In the genomic region with DNA sequence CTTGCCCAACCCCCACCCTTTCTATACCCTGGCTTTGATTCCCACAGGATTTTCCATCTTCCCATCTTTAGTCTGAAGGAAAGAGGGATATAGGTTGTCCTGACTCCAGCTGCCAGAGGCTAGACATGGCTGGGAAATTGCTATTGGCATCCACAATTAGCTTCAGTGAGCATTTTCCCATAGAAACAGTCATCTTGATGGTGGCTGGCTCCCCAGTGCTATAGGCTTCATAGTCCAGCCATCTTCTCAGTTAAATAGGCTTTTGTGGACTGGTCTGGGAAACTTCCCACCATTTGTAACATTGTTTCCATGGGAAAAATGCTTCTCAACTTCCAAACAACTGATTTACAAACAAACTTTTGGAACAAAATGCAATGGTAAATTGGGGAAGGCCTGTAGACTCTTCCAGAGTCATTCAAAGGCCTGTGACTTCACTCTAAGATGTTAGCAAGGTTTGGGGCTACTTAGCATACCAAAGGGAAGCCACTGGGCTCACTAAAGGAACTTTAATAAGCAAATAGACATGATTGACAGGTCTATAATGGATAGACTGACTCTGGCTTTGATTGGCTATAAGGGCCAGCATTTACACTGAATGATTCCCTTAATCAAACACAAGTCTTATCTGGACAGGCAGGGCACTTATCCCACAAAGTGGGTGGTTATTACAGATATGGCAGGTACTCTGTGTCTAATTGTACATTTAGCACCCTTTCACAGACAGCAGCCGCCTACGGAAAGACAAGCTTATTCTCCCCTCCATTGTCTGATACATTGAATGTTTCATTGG, we compare ENCODE assay signal across 35 mouse cellular contexts. TPM values are rescaled to one million over a fixed set of nuclear protein-coding genes. Genes with fewer than 3 reads are reported as not detected.
A peak's percentile ranks its signal among the peaks of the same experiment; 100 is the strongest.
DNase-seq lines count a peak whose midpoint lies in the region; ATAC-seq and TF ChIP-seq lines count a peak whose summit lies in the region.
"Had no signal": no experiment of that assay in that cellular context is flagged by ENCODE, and none has a peak within 500 bp of the region (broad histone marks: within the 10 kb centered on the region; RNA-seq: fewer than 3 reads in every experiment).

No protein-coding gene starts in this region.

- no peak overlapping the region for H3K4me2 ChIP-seq in forebrain, embryonic 11.5 days (ENCODE audit: low read depth, low read length, severe bottlenecking)
- no peak overlapping the region for H3K4me2 ChIP-seq in forebrain, postnatal 0 days (ENCODE audit: low read depth)
- H3K4me2 ChIP-seq in hindbrain, embryonic 12.5 days (replicated peaks), result no peak overlapping the region
- H3K4me2 ChIP-seq in hindbrain, postnatal 0 days (ENCODE audit: low read depth, low read length), result no peak overlapping the region
- no peak overlapping the region for H3K4me2 ChIP-seq in midbrain, embryonic 14.5 days (ENCODE audit: low read length)
- H3K4me2 ChIP-seq in intestine, postnatal 0 days (replicated peaks; ENCODE audit: low read depth), result no peak overlapping the region
- H3K4me2 ChIP-seq: embryonic facial prominence, embryonic 13.5 days; heart, embryonic 15.5 days; liver, embryonic 13.5 days; neural tube, embryonic 15.5 days; stomach, embryonic 15.5 days had no signal

- no peaks in the 10 kb centered on the region for H3K36me3 ChIP-seq in forebrain, embryonic 11.5 days (ENCODE audit: control insufficient read depth, insufficient read depth, low read length)
- H3K36me3 ChIP-seq in forebrain, postnatal 0 days (ENCODE audit: insufficient read depth), result no peaks in the 10 kb centered on the region
- no peaks in the 10 kb centered on the region for H3K36me3 ChIP-seq in hindbrain, embryonic 12.5 days
- no peaks in the 10 kb centered on the region for H3K36me3 ChIP-seq in hindbrain, postnatal 0 days (ENCODE audit: insufficient read depth, low read length)
- no peaks in the 10 kb centered on the region for H3K36me3 ChIP-seq in midbrain, embryonic 14.5 days (ENCODE audit: control insufficient read depth, insufficient read depth, low read length)
- no peaks in the 10 kb centered on the region for H3K36me3 ChIP-seq in intestine, postnatal 0 days (ENCODE audit: control insufficient read depth, insufficient read depth)
- H3K36me3 ChIP-seq: embryonic facial prominence, embryonic 13.5 days; heart, embryonic 10.5 days; heart, embryonic 15.5 days; liver, embryonic 13.5 days; neural tube, embryonic 15.5 days; stomach, embryonic 15.5 days had no signal

- H3K27ac ChIP-seq in forebrain, embryonic 11.5 days (ENCODE audit: low read depth, low read length), result no peak overlapping the region
- no peak overlapping the region for H3K27ac ChIP-seq in forebrain, postnatal 0 days (ENCODE audit: low read depth, low read length)
- H3K27ac ChIP-seq in hindbrain, embryonic 12.5 days, result no peak overlapping the region
- H3K27ac ChIP-seq in hindbrain, postnatal 0 days, result no peak overlapping the region
- no peak overlapping the region for H3K27ac ChIP-seq in midbrain, embryonic 14.5 days (replicated peaks; ENCODE audit: low read depth, low read length)
- H3K27ac ChIP-seq in intestine, postnatal 0 days (ENCODE audit: low read depth, low read length), result no peak overlapping the region
- H3K27ac ChIP-seq: embryonic facial prominence, embryonic 13.5 days; heart, embryonic 10.5 days; heart, embryonic 15.5 days; liver, embryonic 13.5 days; neural tube, embryonic 15.5 days; stomach, embryonic 15.5 days had no signal

- ATAC-seq in forebrain, embryonic 11.5 days (replicated peaks; ENCODE audit: low FRiP score), result peak; percentile 69
- no peak; the same call in 1 of the 2 replicates for ATAC-seq in forebrain, postnatal 0 days
- ATAC-seq in hindbrain, embryonic 12.5 days (ENCODE audit: low FRiP score), result peak; percentile 72
- no peak for ATAC-seq in hindbrain, postnatal 0 days
- ATAC-seq in midbrain, embryonic 14.5 days (ENCODE audit: low FRiP score, low TSS enrichment), result peak; percentile 46; the same call in 1 of the 2 replicates
- ATAC-seq in intestine, postnatal 0 days, result no peak
- ATAC-seq: lung, postnatal 0 days; Patski had no signal

- WGBS in forebrain, embryonic 11.5 days, result 59% methylated on average over 2 of the region's 2 CpGs
- 53% methylated on average over 2 of the region's 2 CpGs for WGBS in forebrain, postnatal 0 days
- 74% methylated on average over 2 of the region's 2 CpGs for WGBS in hindbrain, embryonic 12.5 days
- 48% methylated on average over 2 of the region's 2 CpGs for whole genome bisulfite sequencing in hindbrain, postnatal 0 days
- WGBS in midbrain, embryonic 14.5 days, result 36% methylated on average over 2 of the region's 2 CpGs
- 68% methylated on average over 2 of the region's 2 CpGs for WGBS in intestine, postnatal 0 days

- H3K27me3 ChIP-seq in forebrain, embryonic 11.5 days (ENCODE audit: control insufficient read depth, insufficient read depth, low read length), result no peaks in the 10 kb centered on the region
- no peaks in the 10 kb centered on the region for H3K27me3 ChIP-seq in forebrain, postnatal 0 days (ENCODE audit: insufficient read depth, low read length)
- no peaks in the 10 kb centered on the region for H3K27me3 ChIP-seq in hindbrain, embryonic 12.5 days
- no peaks in the 10 kb centered on the region for H3K27me3 ChIP-seq in hindbrain, postnatal 0 days (ENCODE audit: insufficient read depth, low read length)
- H3K27me3 ChIP-seq in midbrain, embryonic 14.5 days (ENCODE audit: control insufficient read depth, insufficient read depth, low read length), result no peaks in the 10 kb centered on the region
- no peaks in the 10 kb centered on the region for H3K27me3 ChIP-seq in intestine, postnatal 0 days (replicated peaks; ENCODE audit: control insufficient read depth, insufficient read depth, low read length)
- H3K27me3 ChIP-seq: embryonic facial prominence, embryonic 13.5 days; heart, embryonic 15.5 days; liver, embryonic 13.5 days; megakaryocyte, embryonic 14.5 days; neural tube, embryonic 15.5 days; stomach, embryonic 15.5 days had no signal

- H3K9ac ChIP-seq in forebrain, embryonic 11.5 days (ENCODE audit: low read length), result no peak overlapping the region
- no peak overlapping the region for H3K9ac ChIP-seq in forebrain, postnatal 0 days
- H3K9ac ChIP-seq in hindbrain, embryonic 12.5 days, result no peak overlapping the region
- no peak overlapping the region for H3K9ac ChIP-seq in hindbrain, postnatal 0 days (replicated peaks; ENCODE audit: low read length)
- H3K9ac ChIP-seq in midbrain, embryonic 14.5 days (replicated peaks; ENCODE audit: low read length), result no peak overlapping the region
- no peak overlapping the region for H3K9ac ChIP-seq in intestine, postnatal 0 days (ENCODE audit: low read depth, low read length)
- H3K9ac ChIP-seq: embryonic facial prominence, embryonic 13.5 days; heart, embryonic 15.5 days; liver, embryonic 13.5 days; neural tube, embryonic 15.5 days; stomach, embryonic 15.5 days had no signal

- H3K9me3 ChIP-seq in forebrain, embryonic 11.5 days (ENCODE audit: control insufficient read depth, low read length), result no peaks in the 10 kb centered on the region
- H3K9me3 ChIP-seq in forebrain, postnatal 0 days (ENCODE audit: low read length), result no peaks in the 10 kb centered on the region
- H3K9me3 ChIP-seq in hindbrain, embryonic 12.5 days (replicated peaks), result no peaks in the 10 kb centered on the region
- H3K9me3 ChIP-seq in hindbrain, postnatal 0 days (ENCODE audit: low read length), result no peaks in the 10 kb centered on the region
- H3K9me3 ChIP-seq in midbrain, embryonic 14.5 days (ENCODE audit: control insufficient read depth, low read length), result no peaks in the 10 kb centered on the region
- H3K9me3 ChIP-seq in intestine, postnatal 0 days (ENCODE audit: control insufficient read depth), result no peaks in the 10 kb centered on the region
- H3K9me3 ChIP-seq: embryonic facial prominence, embryonic 13.5 days; heart, embryonic 10.5 days; heart, embryonic 15.5 days; liver, embryonic 13.5 days; megakaryocyte, embryonic 14.5 days; neural tube, embryonic 15.5 days; stomach, embryonic 15.5 days had no signal

- no peak overlapping the region for H3K4me3 ChIP-seq in forebrain, embryonic 11.5 days (ENCODE audit: low read depth, low read length)
- H3K4me3 ChIP-seq in forebrain, postnatal 0 days (ENCODE audit: low read depth, low read length), result no peak overlapping the region
- no peak overlapping the region for H3K4me3 ChIP-seq in hindbrain, embryonic 12.5 days
- no peak overlapping the region for H3K4me3 ChIP-seq in hindbrain, postnatal 0 days (ENCODE audit: low read length)
- H3K4me3 ChIP-seq in midbrain, embryonic 14.5 days (replicated peaks; ENCODE audit: low read depth, low read length), result no peak overlapping the region
- no peak overlapping the region for H3K4me3 ChIP-seq in intestine, postnatal 0 days (ENCODE audit: low read depth, low read length)
- H3K4me3 ChIP-seq: embryonic facial prominence, embryonic 13.5 days; heart, embryonic 10.5 days; heart, embryonic 15.5 days; liver, embryonic 13.5 days; megakaryocyte, embryonic 14.5 days; neural tube, embryonic 15.5 days; stomach, embryonic 15.5 days had no signal

- no peaks in the 10 kb centered on the region for H3K4me1 ChIP-seq in forebrain, embryonic 11.5 days (replicated peaks; ENCODE audit: control insufficient read depth, insufficient read depth, low read length)
- H3K4me1 ChIP-seq in forebrain, postnatal 0 days (ENCODE audit: insufficient read depth), result no peaks in the 10 kb centered on the region
- H3K4me1 ChIP-seq in hindbrain, embryonic 12.5 days, result no peaks in the 10 kb centered on the region
- no peaks in the 10 kb centered on the region for H3K4me1 ChIP-seq in hindbrain, postnatal 0 days (ENCODE audit: insufficient read depth, low read length)
- H3K4me1 ChIP-seq in midbrain, embryonic 14.5 days (ENCODE audit: control insufficient read depth, insufficient read depth, low read length), result no peaks in the 10 kb centered on the region
- no peaks in the 10 kb centered on the region for H3K4me1 ChIP-seq in intestine, postnatal 0 days (replicated peaks; ENCODE audit: control insufficient read depth, insufficient read depth, low read length)
- H3K4me1 ChIP-seq: embryonic facial prominence, embryonic 13.5 days; heart, embryonic 10.5 days; heart, embryonic 15.5 days; liver, embryonic 13.5 days; megakaryocyte, embryonic 14.5 days; neural tube, embryonic 15.5 days; stomach, embryonic 15.5 days had no signal

- no peak for DNase-seq in forebrain, embryonic 11.5 days (ENCODE audit: low spot score)
- no peak for DNase-seq in forebrain, postnatal 0 days
- DNase-seq in hindbrain, postnatal 0 days (ENCODE audit: low spot score), result no peak
- peak; percentile 0 for DNase-seq in brain, adult 2 months (ENCODE audit: low read depth, low spot score)
- DNase-seq in midbrain, embryonic 14.5 days, result peak; percentile 9
- DNase-seq: adrenal gland, postnatal 14 days; cerebellum, adult 18-20 months; cerebellum, postnatal 14 days; gastrocnemius, postnatal 14 days; heart, adult 11 months; kidney, adult 9 months; kidney, postnatal 10 days; layer of hippocampus, postnatal 36 days; left cerebral cortex, postnatal 4 days; liver, embryonic 13.5 days; lung, adult 18-20 months; lung, postnatal 4 days; retina, postnatal 1 day; right cerebral cortex, postnatal 14 days had no signal

- TF ChIP-seq CTCF in forebrain, postnatal 0 days (IDR thresholded peaks at IDR 0.05; ENCODE audit: low read depth), result no peak
- TF ChIP-seq CTCF in hindbrain, postnatal 0 days (IDR thresholded peaks at IDR 0.05; ENCODE audit: low read depth), result no peak
- no peak for TF ChIP-seq CTCF in intestine, postnatal 0 days (IDR thresholded peaks at IDR 0.05; ENCODE audit: low read depth)

RNA-seq across cellular contexts. Expression of gene 1700020N15Rik, which starts 31.9 kb away (rescaled TPM):
- polyA plus RNA-seq in forebrain, embryonic 11.5 days (2014; fragmentation: Nextera tagmentation; extraction: Ambion mirVana), result not detected in 2 replicates
- not detected in 2 replicates for total RNA-seq in forebrain, postnatal 0 days (2014; rRNA removed)
- polyA plus RNA-seq in forebrain, postnatal 0 days (2015; fragmentation: Nextera tagmentation; extraction: Ambion mirVana), result not detected in 2 replicates
- polyA plus RNA-seq in hindbrain, embryonic 12.5 days (2016; fragmentation: Nextera tagmentation; extraction: Ambion mirVana), result not detected in 2 replicates
- not detected in 2 replicates for total RNA-seq in hindbrain, postnatal 0 days (2014; rRNA removed)
- polyA plus RNA-seq in hindbrain, postnatal 0 days (2015; fragmentation: Nextera tagmentation; extraction: Ambion mirVana), result not detected in 2 replicates
- not detected in 2 replicates for polyA plus RNA-seq in midbrain, embryonic 14.5 days (2014; fragmentation: Nextera tagmentation; extraction: Ambion mirVana)
- polyA plus RNA-seq in intestine, postnatal 0 days (2015; fragmentation: Nextera tagmentation; extraction: Ambion mirVana), result not detected in 2 replicates
- total RNA-seq: adrenal gland, postnatal 14 days; gastrocnemius, postnatal 14 days; heart, postnatal 25 days; layer of hippocampus, postnatal 36 days; left cerebral cortex, postnatal 4 days; MEL had no signal
- polyA plus RNA-seq: cortical plate, adult 2 months; embryonic facial prominence, embryonic 13.5 days; heart, embryonic 15.5 days; intestine, embryonic 16.5 days; large intestine, adult 2 months; limb, embryonic 14.5 days; liver, embryonic 13.5 days; lung, postnatal 0 days; neural tube, embryonic 15.5 days; Patski; stomach, embryonic 15.5 days had no signal

Comparison
In these comparisons a context has a peak if more than half of its experiments do, and no peak if none do; other contexts are left out.
1. ATAC-seq: peak in forebrain, embryonic 11.5 days (single experiment), hindbrain, embryonic 12.5 days (single experiment) and midbrain, embryonic 14.5 days (single experiment); none in forebrain, postnatal 0 days (single experiment), hindbrain, postnatal 0 days (single experiment) and intestine, postnatal 0 days (single experiment).
2. DNase-seq: peak in brain, adult 2 months (single experiment) and midbrain, embryonic 14.5 days (single experiment); none in forebrain, embryonic 11.5 days (single experiment), forebrain, postnatal 0 days (single experiment) and hindbrain, postnatal 0 days (single experiment).